Mouse (Mus musculus) ZHBTc4 (cell line): ENCODE results near the gene Tubgcp5.
"Not testable (repeated sequence)": the region's sequence is repeated elsewhere in the genome, so short reads cannot be mapped to it uniquely, and the experiment has no call there.

Experiments
- DNase-seq: peaks from one replicate; pipeline ENCODE4 v3.0.0-alpha.2; 2011; ENCODE audit warnings: low read depth, low spot score

Gene Tubgcp5

GRCm38 (mm10) chr7:55793952-55794603 lies at the start of gene Tubgcp5:
TSS of gene Tubgcp5 (plus strand) at chr7:55794154.
- peak; percentile 99 for DNase-seq

- no peak for DNase-seq
Observed at GRCm38 (mm10) chr7:55744566-55745220, 49.3 kb upstream of the Tubgcp5 start.

- no peak for DNase-seq
Observed at GRCm38 (mm10) chr7:55750841-55751240, 43.1 kb upstream of the Tubgcp5 start.

- no peak for DNase-seq
Observed at GRCm38 (mm10) chr7:55759346-55759745, 34.6 kb upstream of the Tubgcp5 start.

- peak; percentile 65 for DNase-seq
Observed at GRCm38 (mm10) chr7:55767926-55768325, 26.0 kb upstream of the Tubgcp5 start, which contains the start of gene Siglech. TSS of gene Siglech (plus strand) at chr7:55768178.

GRCm38 (mm10) chr7:55780011-55780410 lies 13.9 kb upstream of the Tubgcp5 start:
- DNase-seq: no peak

- no peak for DNase-seq
Observed at GRCm38 (mm10) chr7:55782493-55782892, 11.5 kb upstream of the Tubgcp5 start.

- DNase-seq: no peak
Observed at GRCm38 (mm10) chr7:55784580-55784979, 9.4 kb upstream of the Tubgcp5 start.

GRCm38 (mm10) chr7:55790586-55790985 lies 3.4 kb upstream of the Tubgcp5 start:
- not testable (repeated sequence) for DNase-seq

GRCm38 (mm10) chr7:55792280-55792679 lies 1.7 kb upstream of the Tubgcp5 start:
- DNase-seq: no peak

GRCm38 (mm10) chr7:55793236-55793951 lies 560 bp upstream of the Tubgcp5 start:
- no peak for DNase-seq

GRCm38 (mm10) chr7:55799981-55800380 lies 6.0 kb downstream of the Tubgcp5 start:
- DNase-seq: no peak

GRCm38 (mm10) chr7:55809967-55810366 lies 16.0 kb downstream of the Tubgcp5 start:
- no peak for DNase-seq

GRCm38 (mm10) chr7:55824468-55824867 lies 30.5 kb downstream of the Tubgcp5 start:
- no peak for DNase-seq

- DNase-seq: peak; percentile 70
Observed at GRCm38 (mm10) chr7:55827551-55827950, 33.6 kb downstream of the Tubgcp5 start.

- DNase-seq: no peak
Observed at GRCm38 (mm10) chr7:55836877-55837276, 42.9 kb downstream of the Tubgcp5 start.

- peak; percentile 30 for DNase-seq
Observed at GRCm38 (mm10) chr7:55841445-55841844, 47.5 kb downstream of the Tubgcp5 start, which contains the start of gene Cyfip1. TSS of gene Cyfip1 (plus strand) at chr7:55841745.

GRCm38 (mm10) chr7:55841977-55842503 lies 48.1 kb downstream of the Tubgcp5 start:
- DNase-seq: peak; percentile 93

- DNase-seq: no peak
Observed at GRCm38 (mm10) chr7:55842504-55843152, 48.7 kb downstream of the Tubgcp5 start.

- peak; percentile 59 for DNase-seq
Observed at GRCm38 (mm10) chr7:55846606-55847312, 52.8 kb downstream of the Tubgcp5 start.
